Mouse (Mus musculus) heart, postnatal 36 days (tissue): Measurements from ENCODE around the gene Otud7b. TPM values are rescaled to one million over a fixed set of nuclear protein-coding genes. Genes with fewer than 3 reads are reported as not detected.

ENCODE experiments used
- DNase-seq, 2 experiments: peaks; one replicate each; pipeline ENCODE4 v3.0.0; 2021 to 2022
- intact Hi-C: fragments of 180-260 bp; cut with DNase I; formaldehyde crosslinking; loops from one replicate; pipeline ENCODE4 v1.15.1; 2025
- total RNA-seq, 2 experiments: library from RNA; stranded (reverse); gene quantifications; 2 replicates each; pipeline ENCODE4 v1.2.3; 2021

Gene Otud7b
- total RNA-seq, 2 experiments from 2014 or later = 56.7 to 67.6 TPM

DNA sequence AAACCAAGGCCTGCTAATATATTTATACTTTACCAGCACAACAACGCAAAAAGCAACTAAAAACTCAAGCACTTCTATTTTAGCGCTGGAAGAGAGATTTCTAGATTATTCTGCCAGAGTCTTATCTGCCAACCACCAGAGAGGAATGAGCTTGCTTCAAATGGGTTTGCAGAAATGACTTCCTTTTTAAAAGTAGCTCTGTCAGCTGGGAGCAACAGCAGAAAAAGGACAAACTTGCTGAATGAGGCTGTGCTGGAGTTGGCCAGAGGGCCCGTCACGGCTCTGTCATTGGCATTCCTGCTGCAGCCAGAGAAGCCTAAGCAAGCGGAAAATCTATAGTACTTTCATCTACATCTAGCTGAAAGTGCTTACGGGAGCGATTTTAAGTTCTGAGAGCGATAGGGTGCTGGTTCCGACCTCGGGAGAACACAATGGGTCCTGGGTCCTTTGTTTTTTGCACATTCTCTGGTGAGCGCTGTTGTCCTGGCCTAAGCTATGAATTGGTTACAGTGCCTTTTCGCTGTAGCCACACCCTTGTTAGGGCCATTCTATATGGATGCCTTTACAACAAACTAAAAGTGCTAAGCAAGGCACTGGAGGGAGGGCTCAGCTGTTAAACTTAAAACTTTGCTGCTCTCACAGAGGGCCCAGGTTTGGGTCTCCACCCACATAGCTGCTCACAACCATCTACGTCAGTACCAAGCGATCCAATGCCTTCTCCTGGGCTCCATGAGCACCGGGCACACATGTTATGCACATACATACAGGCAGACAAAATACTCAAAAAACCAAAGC is 21.4 kb upstream of the Otud7b start:
- intact Hi-C loops = no loop called here
- DNase-seq = no peak

DNA sequence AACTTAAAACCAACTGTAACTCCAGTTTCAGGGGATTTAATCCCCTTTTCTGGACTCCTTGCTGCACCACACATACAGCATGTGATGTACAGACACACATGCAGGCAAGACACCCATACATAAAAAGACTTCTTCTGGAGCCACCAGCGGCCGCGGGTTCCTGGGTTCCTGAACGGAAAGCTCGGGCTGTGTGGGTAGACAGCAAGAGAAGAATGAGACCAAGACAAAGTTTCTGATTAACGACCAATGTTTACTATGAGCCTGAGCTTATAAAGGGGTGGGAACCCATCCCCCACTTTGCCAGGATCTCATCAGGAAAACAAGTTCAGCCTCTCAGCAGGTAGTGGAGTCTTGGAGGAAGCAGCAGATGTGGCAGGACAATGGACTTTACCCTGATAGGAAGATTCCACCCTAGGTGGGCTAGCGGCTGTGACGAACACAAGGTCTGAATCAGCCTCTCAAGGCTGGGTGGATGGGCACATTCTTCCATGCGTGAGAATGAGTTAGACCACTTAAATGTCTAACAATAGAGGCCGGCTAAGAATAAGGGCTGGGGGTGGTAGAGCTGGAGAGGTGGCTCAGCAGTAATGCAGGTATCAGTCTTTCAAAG is 20.1 kb upstream of the Otud7b start:
- no peak for DNase-seq
- intact Hi-C loops = no loop called here

DNA sequence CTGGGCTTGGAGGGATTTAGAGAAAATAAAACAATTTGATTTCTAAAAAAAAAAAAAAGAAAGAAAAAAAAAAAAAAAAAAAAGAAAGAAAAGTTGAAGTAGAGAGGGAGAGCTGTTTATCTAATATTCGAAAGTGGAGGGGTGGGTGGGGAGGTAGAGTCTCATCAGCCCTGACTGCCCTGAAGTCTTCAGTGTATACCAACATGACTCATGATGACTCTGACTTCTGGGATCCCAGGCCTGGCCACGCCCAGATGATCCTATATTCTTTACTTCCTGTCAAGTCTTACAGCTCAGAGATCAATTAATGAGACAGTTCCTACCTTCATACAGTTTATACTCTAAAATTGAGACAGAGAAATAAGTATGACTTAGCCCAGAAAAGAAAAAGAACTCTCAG is 17.1 kb upstream of the Otud7b start:
- DNase-seq = no peak
- intact Hi-C loops = no loop called here

DNA sequence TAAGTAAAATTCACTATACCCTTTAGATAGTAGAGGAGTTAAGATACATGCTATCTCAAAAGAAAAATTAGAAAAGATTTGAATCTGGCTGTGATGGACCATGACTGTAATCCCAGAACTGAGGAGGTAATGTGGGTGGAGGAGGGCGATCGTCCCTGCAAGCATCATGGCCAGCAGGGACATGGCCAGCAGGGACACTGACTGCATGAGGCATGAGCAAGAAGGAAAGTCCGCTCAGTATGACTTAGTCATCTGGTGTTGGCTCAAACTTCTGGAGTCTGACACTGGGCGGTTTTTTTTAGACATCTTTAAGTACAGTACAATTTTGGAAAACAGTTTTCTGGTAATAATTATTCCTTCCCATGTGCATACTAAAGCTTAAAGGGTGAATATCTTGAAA is 16.5 kb upstream of the Otud7b start:
- DNase-seq = no peak
- intact Hi-C loops = no loop called here

DNA sequence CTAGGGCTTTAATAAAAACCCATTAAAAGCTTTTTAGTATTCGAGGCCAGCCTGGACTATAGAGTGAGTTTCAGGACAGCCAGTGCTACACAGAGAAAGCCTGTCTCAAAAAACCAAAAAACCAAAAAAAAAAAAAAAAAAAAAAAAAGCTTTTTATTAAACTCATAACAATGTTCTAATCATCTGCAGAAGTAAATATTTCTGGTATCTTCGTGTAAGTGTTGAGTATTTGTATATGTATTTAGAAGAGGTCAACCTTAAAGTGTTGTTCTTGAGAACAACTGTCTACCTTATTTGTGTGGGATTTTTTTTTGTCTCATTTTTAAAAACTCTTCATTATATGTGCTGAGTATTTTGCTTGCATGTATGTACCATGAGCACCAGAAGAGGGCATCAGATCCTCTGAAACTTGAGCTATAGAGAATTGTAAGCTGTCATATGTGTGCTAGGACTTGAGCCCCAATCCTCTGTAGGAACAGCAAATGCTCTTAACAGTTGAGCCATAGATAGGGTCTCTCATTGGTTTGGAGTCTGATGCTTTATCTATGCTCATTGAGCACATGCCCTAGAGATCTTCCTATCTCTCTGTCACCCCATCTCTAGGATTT is 14.3 kb upstream of the Otud7b start:
- intact Hi-C loops = loop anchor here (2.0 kb wide), 1 partner anchor 57 kb away; no protein-coding TSS in a partner anchor
- no peak for DNase-seq

DNA sequence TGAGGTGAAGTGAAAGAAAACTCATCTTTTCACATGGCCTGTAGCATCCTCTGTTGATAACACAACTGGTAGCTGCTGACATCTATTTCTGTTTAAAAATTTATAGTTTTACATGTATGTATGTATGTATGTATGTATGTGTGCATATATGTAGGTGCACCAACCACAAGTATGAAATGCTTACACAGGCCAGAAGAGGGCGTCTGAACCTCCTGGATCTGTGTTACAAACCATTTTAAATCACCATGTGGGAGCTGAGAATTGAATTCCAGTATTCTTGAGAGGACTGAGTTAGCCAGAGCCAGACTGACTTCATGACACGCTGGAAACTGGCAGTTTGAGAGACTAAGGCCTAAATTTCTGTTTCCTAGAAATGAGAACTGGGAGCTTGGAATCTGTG is 13.2 kb upstream of the Otud7b start:
- DNase-seq = no peak
- intact Hi-C loops = loop anchor here (2.0 kb wide), 1 partner anchor 56 kb away; no protein-coding TSS in a partner anchor

DNA sequence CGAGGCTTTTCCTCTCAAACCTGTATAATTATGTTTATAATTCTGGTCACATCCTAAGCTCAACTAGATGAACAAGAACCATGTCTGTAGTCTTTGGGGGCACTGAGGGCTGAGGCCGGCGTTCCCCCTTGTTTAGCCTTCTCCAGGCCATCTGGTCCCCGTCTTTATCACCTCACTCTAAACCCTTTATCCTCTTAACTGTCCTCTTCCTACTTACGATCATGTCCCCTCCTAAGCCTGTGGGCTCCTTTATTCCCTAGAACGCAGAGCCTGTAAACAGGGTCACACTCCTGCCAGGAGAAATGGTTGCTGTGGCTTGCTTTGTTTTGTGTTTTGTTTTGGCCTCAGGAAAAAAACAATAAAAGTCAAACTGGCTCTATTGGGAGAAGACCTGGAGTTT is 12.4 kb upstream of the Otud7b start:
- intact Hi-C loops = loop anchor here (2.0 kb wide), 1 partner anchor 55 kb away; no protein-coding TSS in a partner anchor
- DNase-seq = no peak

DNA sequence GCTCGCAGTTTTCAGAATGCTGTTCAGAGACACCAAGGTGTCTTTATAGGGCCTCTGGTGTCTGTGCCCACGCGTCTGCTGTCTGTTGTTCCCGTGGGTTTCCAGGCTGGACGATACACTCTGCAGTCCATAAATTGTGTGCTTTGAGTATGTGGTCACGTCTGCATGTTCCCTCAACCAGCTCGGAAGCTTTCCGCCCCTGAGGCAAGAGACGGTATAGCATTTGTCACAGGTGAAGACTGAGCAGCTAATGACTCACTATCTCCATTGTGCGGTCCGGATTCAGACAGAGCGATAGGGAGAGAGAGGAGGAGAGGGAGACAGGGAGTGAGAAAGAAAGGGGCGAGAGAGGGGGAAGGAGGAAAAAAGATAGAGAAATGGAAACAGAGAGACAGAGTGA is 10.8 kb upstream of the Otud7b start:
- intact Hi-C loops = no loop called here
- no peak for DNase-seq

DNA sequence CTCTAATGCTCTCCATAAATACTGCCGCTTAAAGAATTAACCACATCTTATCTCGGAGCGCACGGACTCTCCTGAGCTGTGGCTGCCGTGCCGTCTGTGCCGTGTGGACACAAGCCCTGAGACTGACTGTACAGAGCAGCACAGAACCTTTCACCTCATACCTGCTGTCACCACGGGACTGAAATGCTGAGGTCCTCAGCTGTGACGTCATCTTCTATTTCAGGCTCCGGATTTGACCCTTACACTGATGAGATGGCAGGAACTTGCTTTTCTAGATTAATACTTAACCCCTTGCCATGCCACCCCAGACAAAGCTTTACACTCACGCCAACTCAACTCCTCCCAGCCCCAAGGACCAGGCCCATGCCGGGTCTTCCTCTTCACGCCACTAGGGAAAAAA is 10.1 kb upstream of the Otud7b start:
- intact Hi-C loops = no loop called here
- DNase-seq = no peak

DNA sequence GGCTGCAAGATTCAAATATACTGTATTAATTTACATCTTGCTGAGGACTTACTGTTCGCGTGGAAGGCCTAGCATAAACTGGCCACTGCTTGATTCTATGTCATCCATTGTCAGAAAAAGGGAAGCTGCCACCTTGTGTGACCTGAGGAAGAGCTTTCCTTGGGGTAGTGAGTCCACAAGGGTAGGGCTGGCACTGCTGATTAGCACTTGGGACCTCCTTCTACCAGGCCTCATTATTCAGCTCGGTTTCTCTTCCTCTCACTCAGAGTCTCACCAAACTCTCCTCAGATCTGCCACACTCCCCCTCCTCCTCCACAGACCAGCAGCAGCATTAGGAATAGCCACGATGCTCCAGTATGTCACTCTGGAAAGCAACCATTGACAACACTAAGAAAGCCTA is 6.2 kb upstream of the Otud7b start:
- intact Hi-C loops = no loop called here
- no peak for DNase-seq

DNA sequence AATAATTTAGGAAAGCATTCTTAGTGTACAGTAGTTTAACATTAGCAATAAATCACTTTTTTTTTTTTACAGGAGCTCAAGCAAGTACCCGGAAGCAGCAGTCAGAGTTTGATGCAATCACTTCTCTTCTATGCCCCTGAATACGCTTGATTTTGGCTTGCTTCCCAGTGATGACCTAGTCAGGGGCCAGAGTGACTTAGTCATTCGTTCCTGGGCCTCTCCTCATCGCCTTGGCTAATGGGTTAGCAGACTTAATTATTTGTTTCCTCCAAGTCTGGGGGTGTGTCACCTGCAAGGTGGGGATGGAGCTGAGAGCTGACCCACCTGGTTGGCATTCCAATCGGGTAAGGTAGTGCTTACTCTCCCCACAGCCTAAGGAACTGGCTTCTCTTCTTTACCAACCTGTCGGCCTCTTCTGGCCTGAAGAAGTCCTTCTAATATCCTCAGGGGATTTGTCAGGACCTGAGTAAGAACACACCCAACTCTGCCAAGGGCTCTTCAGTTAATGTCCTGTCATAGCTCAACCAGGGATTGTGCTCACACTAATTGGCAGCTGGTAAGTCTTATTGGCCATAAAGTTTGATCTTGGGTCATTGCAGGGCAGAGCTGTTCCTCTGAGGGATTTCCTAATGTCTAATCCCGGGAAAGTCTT is 5.6 kb upstream of the Otud7b start:
- DNase-seq = peak; percentile 34 to 37
- intact Hi-C loops = no loop called here

DNA sequence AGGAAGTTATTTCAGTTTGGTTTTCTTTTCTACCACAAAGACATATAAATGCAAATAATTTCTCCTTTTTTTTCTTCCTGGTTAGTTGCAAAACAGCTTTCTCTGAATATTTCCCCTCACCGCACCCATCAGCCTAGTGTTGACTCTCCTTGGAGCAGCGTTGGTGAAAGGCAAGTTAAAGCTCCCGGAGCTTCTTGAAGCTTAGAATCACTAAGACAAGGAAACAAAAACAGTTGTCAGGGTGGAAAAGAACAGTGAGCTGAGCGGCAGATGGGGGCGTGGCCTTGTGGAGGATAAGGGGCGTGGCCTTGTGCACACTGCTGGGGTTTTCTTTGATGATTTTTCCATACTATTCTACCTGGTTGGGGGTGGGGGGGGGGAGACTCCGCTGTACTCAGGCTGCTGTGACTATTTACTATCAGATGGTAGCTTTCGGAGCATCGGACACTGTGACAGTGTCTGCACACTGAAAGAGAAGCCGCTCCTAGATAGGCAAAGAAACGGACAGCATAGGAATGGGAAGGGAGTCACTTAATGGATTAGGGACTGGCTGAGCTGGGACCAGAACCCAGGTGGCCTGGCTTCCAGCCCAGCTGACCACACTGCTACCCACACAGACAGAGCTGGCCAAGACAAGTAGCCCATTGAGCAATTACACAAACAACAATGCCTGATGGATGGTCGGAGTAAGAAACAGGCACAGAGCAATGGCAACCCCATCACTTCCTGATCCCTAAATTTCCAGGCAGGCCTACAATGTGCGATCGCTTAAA is 2.0 kb upstream of the Otud7b start:
- peak; percentile 34 to 52 for DNase-seq
- intact Hi-C loops = no loop called here

DNA sequence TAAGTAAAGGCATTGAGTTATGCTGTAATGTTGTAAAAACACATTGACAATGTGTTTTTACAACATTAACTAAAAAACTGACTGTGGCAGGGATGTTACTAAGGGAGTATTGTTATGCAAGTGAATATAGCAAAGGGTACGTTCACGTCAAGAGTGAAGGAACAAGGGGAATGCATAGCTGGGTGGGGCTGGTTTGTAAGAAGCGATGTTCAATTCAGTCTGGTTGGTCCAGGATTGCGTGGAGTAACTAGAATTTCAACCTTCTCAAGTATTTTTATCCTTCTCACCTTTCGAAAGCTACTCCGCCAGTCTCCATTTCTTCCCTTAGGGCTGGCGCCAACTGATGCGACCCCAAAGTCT is 446 bp upstream of the Otud7b start:
- no peak for DNase-seq
- intact Hi-C loops = loop anchor here (2.0 kb wide), 1 partner anchor 45 kb away; the partner anchor contains the start of gene Vps45

DNA sequence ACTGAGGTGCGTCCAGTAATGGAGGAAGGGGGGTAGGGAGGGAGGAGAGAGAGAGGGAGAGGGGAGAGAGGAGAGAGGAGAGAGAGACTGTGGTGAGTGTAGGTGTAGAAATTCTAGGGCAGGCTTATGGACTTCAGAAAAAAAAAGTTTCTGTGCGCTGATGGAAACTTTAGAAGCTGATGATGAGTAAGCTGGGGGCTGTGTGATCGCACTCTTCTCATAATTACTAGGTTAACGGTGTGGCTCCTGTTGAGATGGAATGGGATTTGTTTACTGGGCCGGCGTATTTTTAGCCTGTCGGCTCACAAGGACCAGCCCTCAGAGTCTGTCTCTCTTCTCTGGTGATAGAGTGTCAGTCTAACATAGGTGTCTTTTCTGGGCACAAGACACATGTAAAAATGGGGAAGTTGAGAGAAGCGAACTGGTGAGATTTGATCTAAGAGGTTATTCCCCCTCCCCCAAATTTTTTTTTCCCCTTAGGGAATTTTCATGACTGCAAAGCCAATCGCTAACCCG is 963 bp downstream of the Otud7b start:
- intact Hi-C loops = loop anchor here (2.0 kb wide), 1 partner anchor 46 kb away; the partner anchor contains the start of gene Vps45
- DNase-seq = peak in 1 of 2 experiments; percentile 40

DNA sequence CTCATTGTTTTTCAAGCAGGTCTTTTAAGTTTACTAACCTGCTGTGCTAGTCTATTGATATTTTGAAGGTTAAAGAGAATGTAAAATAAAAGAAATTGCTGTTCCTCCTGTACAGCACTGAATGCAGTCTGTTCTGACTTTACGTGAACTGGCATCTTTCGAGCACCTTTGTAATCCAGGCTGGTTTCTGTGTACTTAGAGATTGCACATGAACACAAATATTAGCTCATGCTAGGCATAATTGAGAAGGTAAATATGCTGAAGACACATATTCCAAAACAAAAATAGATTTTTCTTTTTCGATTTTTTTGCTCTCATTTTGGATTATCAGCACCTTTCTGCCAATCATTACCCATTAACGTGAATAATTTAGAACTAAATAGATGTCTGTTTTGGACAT is 1.8 kb downstream of the Otud7b start:
- intact Hi-C loops = no loop called here
- DNase-seq = no peak

DNA sequence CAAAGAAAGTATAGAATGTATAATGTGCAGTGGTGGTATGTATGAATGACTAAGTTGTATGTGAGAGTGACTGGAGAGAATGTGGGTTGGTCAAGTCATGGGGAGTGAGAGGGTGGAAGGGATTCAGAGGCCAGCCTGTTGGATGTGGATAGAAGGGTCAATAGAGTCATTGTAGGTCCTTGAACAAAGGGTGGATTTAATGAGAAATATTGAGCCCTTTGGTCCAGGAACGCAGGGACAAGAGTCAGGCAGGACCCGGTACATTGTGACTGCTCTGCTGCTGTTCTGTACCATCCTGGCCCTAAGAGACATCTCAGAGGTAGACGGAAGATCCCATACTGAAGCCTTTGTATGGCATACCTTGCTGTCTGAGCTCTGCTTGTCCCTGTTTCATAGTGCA is 4.0 kb downstream of the Otud7b start:
- DNase-seq = no peak
- intact Hi-C loops = no loop called here

DNA sequence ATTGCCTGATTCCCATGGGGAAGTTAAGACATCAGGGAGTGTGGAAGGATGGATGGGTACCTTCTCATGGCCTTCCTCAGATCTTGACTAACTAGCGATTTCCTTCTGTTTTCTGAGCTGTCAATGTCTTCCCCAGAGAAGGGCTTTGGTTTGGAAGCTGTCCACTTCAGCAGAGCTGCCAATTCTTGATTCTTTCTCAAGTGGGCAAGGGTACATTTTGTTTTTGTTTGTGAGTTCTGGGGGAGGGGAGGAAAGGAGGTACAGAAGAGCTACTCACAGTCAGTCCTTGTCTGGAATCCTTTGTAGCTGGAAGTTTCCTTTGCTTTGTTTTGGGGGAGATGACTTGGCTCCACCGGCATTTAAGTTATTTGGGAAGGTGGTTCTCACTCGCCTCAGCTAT is 8.9 kb downstream of the Otud7b start:
- intact Hi-C loops = no loop called here
- DNase-seq = no peak

DNA sequence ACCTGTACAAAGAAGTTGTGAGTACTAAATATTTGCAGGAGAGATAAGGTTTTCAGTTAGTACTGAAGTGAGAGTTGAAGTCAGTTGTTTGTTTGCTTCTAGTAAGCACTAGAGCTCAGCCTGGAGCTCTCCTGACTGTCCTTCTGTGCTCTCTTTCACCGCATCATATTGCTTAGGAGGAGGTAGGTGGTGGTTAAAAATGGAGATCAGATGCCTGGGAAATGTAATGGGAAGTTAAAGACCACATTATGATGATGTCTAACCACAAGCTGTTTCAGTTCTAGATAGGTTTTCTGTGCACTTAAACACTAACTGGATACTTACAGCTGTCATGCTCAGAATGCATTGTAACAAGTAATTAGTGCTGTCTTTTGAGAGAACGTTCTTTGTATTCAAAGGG is 13.8 kb downstream of the Otud7b start:
- intact Hi-C loops = no loop called here
- DNase-seq = no peak

DNA sequence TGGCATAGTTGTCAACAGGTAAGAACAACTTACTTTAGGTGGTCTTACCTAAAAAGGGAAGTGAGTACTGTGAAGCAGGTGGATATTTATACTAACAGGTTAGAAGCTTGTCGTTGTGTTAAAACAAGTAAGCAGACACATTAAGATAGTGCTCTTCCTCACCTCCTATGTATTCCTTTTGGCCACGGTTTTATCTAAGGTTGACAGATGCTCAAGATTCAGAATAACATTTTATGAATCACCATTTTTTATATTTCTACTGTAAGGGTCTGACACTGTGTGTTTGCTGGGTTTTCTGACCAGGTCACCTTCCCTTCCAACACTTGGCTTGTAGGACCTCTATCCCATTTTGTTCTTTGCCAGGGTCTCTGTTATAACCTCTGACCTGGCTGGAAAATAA is 14.4 kb downstream of the Otud7b start:
- intact Hi-C loops = no loop called here

DNA sequence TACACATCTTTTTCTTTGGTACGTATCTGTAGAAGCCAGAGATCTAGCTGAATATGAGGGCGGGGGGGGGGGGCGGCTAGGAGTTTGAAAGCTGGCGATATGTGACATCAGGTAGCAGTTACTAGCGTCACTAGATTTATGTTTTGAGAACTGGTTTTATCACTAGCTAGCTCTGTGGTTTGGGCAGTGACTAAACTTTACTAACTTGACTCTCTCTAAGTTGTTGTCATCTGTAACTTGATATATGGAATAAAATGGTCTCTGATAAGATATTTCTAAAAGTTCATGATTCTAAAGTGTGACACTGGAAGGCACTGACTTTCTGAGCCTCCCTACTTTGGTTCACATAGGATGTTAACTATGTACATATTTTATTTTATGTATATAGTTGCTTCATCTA is 19.9 kb downstream of the Otud7b start:
- intact Hi-C loops = no loop called here
- DNase-seq = no peak

More for the DNA sequence above, 14.4 kb downstream of the Otud7b start:
- DNase-seq = no peak
